Mouse (Mus musculus): ENCODE results near the gene R3hcc1l. TPM values are rescaled to one million over a fixed set of nuclear protein-coding genes. Genes with fewer than 3 reads are reported as not detected.

R3hcc1l gene
- polyA plus RNA-seq (2012): 2.3 and 2.6 TPM in 2 replicates

DNA sequence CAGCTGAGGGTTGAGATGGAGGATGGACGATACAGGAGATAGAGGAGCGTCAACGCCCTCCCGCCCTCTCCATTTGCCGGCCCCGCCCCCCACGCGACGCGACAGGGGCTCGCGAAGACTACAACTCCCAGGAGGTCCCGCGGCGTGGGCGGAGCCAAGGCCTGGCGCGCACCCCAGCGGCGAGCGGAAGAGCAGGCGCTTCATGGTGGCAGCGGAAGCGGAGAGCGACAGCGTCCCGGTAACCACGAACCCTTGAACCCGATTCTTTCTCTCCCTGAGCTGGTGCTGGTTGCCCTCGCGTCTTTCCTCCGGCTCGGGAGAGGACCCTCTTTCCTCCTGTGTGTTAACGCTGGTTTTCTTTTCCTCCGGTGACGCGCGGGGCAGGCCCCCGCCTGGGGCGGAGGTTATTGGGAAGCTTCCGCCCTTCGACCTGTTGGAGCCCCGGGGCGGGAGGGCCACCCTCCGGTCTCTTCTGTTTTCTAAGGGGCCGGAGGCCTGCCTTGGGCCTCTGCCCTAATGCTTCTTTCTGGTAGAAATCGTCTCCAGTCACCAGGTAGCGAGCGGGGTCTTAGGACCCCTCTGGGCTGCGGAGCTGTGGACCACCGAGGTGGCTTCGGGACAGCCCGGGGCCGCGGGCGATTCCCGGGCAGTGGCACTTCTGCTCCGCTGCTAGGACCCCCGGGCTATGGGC is at the start of gene R3hcc1l:
Gene R3hcc1l, plus strand, starts transcription at position 140 of the 691 bp plus-strand sequence.

DNA sequence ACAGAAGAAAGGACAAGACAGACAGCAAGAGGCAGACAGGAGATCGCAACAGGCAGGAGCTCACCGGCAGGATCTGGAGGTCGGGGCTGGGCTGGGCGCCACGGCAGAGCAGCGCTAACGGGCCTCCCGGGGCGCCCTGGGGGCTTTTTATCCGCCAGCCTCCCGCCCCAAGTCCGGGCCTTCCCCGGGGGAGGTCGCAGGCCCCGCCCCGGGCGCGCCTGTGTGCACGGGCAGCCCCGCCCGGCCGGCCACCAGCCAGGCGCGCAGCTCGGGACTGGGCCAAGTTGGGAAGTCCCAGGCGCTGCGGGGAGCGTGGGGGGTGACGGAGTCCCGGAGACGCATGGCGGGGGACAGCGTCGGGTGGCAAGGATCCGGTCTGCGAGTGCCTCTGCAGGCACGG is 94.1 kb downstream of the R3hcc1l start, which contains the start of gene Loxl4:
Gene Loxl4, minus strand, starts transcription at position 160 of the 400 bp plus-strand sequence.

Other genes with a start within 250 kb of the R3hcc1l start
- 0.09 TPM in 1 of 2 replicates, not detected in the other for gene Crtac1, start 87.0 kb upstream of the R3hcc1l start, polyA plus RNA-seq (2012)
- not detected in 2 replicates for gene Loxl4, start 94.1 kb downstream of the R3hcc1l start, polyA plus RNA-seq (2012)
- 3.7 and 5.3 TPM in 2 replicates for gene Pyroxd2, start 234.0 kb downstream of the R3hcc1l start, polyA plus RNA-seq (2012)